Mouse (Mus musculus): ENCODE results near the gene Mrpl39. TPM values are rescaled to one million over a fixed set of nuclear protein-coding genes. Genes with fewer than 3 reads are reported as not detected.
A peak's percentile ranks its signal among the peaks of the same experiment; 100 is the strongest.

Gene Mrpl39
- polyA plus RNA-seq (2015; fragmentation: Nextera tagmentation; extraction: Ambion mirVana) = 34.4 and 35.4 TPM in 2 replicates

GRCm38 (mm10) chr16:84735166-84736105, at the start of gene Mrpl39:
Gene Mrpl39 (minus strand): TSS chr16:84735742.
- peak; percentile 99 for ATAC-seq (replicated peaks)
- under 1% methylated on average over 66 of the region's 66 CpGs for WGBS

GRCm38 (mm10) chr16:84784966-84785365, 49.4 kb upstream of the Mrpl39 start:
- H3K9ac ChIP-seq (replicated peaks) = no peak overlapping the region
- no peak overlapping the region for H3K4me2 ChIP-seq (replicated peaks)
- no peak for ATAC-seq (replicated peaks)
- 0 out of 2 replicates have a peak, but pooled peaks cover 7% of the 10 kb centered on the region for H3K4me1 ChIP-seq
- no peaks in the 10 kb centered on the region for H3K36me3 ChIP-seq
- WGBS = 17% methylated on average over 7 of the region's 7 CpGs
- H3K4me3 ChIP-seq = no peak overlapping the region
- H3K27me3 ChIP-seq = no peaks in the 10 kb centered on the region
- no peak overlapping the region for H3K27ac ChIP-seq (replicated peaks)
- H3K9me3 ChIP-seq = no peaks in the 10 kb centered on the region

More at GRCm38 (mm10) chr16:84735166-84736105, at the start of gene Mrpl39:
- Histone ChIP-seq H3K9ac (replicated peaks) (peak within 1 kb of the TSS; percentile 78), H3K27ac (replicated peaks) (peak within 1 kb of the TSS; percentile 64), H3K4me2 (replicated peaks) (peak within 1 kb of the TSS; percentile 61), H3K9me3 (no peaks in the 10 kb centered on the region), H3K4me3 (peak within 1 kb of the TSS; percentile 77), H3K36me3 (peaks cover 13% of the 10 kb centered on the region), H3K27me3 (no peaks in the 10 kb centered on the region), H3K4me1 (peaks cover 11% of the 10 kb centered on the region)

GRCm38 (mm10) chr16:84783279-84783678, 47.7 kb upstream of the Mrpl39 start:
- Histone ChIP-seq H3K9me3 (no peaks in the 10 kb centered on the region), H3K27me3 (no peaks in the 10 kb centered on the region), H3K4me1 (0 out of 2 replicates have a peak, but pooled peaks cover 7% of the 10 kb centered on the region), H3K4me3 (no peak overlapping the region), H3K4me2 (replicated peaks) (no peak overlapping the region), H3K9ac (replicated peaks) (no peak overlapping the region), H3K36me3 (no peaks in the 10 kb centered on the region), H3K27ac (replicated peaks) (no peak overlapping the region)
- ATAC-seq (replicated peaks) = no peak
- WGBS = 38% methylated on average over 2 of the region's 2 CpGs

GRCm38 (mm10) chr16:84779718-84780117, 44.2 kb upstream of the Mrpl39 start:
- H3K4me3 ChIP-seq = no peak overlapping the region
- WGBS = 84% methylated on average over 5 of the region's 5 CpGs
- no peaks in the 10 kb centered on the region for H3K27me3 ChIP-seq
- H3K4me1 ChIP-seq = peaks cover 16% of the 10 kb centered on the region
- H3K9ac ChIP-seq (replicated peaks) = no peak overlapping the region
- H3K27ac ChIP-seq (replicated peaks) = no peak overlapping the region
- no peaks in the 10 kb centered on the region for H3K9me3 ChIP-seq
- no peaks in the 10 kb centered on the region for H3K36me3 ChIP-seq
- no peak overlapping the region for H3K4me2 ChIP-seq (replicated peaks)
- no peak for ATAC-seq (replicated peaks)

GRCm38 (mm10) chr16:84778861-84779630, 43.5 kb upstream of the Mrpl39 start:
- no peak overlapping the region for H3K27ac ChIP-seq (replicated peaks)
- no peaks in the 10 kb centered on the region for H3K27me3 ChIP-seq
- H3K36me3 ChIP-seq = no peaks in the 10 kb centered on the region
- H3K4me1 ChIP-seq = peaks cover 20% of the 10 kb centered on the region
- no peak overlapping the region for H3K9ac ChIP-seq (replicated peaks)
- no peak overlapping the region for H3K4me3 ChIP-seq
- no peaks in the 10 kb centered on the region for H3K9me3 ChIP-seq
- ATAC-seq (replicated peaks) = no peak
- H3K4me2 ChIP-seq (replicated peaks) = no peak overlapping the region
- WGBS = 79% methylated on average over 6 of the region's 6 CpGs

GRCm38 (mm10) chr16:84778431-84778830, 42.9 kb upstream of the Mrpl39 start:
- H3K27me3 ChIP-seq = no peaks in the 10 kb centered on the region
- H3K4me1 ChIP-seq = peaks cover 25% of the 10 kb centered on the region
- no peaks in the 10 kb centered on the region for H3K36me3 ChIP-seq
- no peaks in the 10 kb centered on the region for H3K9me3 ChIP-seq
- ATAC-seq (replicated peaks) = no peak
- 89% methylated on average over 6 of the region's 6 CpGs for WGBS
- H3K4me3 ChIP-seq = no peak overlapping the region
- H3K9ac ChIP-seq (replicated peaks) = no peak overlapping the region
- H3K27ac ChIP-seq (replicated peaks) = no peak overlapping the region
- no peak overlapping the region for H3K4me2 ChIP-seq (replicated peaks)

- Histone ChIP-seq H3K4me3 (peak overlapping the region; percentile 71), H3K9ac (replicated peaks) (no peak overlapping the region), H3K4me2 (replicated peaks) (peak overlapping the region; percentile 99), H3K4me1 (peaks cover 23% of the 10 kb centered on the region), H3K27me3 (no peaks in the 10 kb centered on the region), H3K36me3 (no peaks in the 10 kb centered on the region), H3K9me3 (no peaks in the 10 kb centered on the region), H3K27ac (replicated peaks) (no peak overlapping the region)
- 41% methylated on average over 7 of the region's 7 CpGs for WGBS
- ATAC-seq (replicated peaks) = no peak
Measured at GRCm38 (mm10) chr16:84776089-84776784, 40.7 kb upstream of the Mrpl39 start.

- H3K36me3 ChIP-seq = no peaks in the 10 kb centered on the region
- WGBS = 16% methylated on average over 11 of the region's 11 CpGs
- H3K9ac ChIP-seq (replicated peaks) = peak overlapping the region; percentile 80
- peak overlapping the region; percentile 71 for H3K4me3 ChIP-seq
- H3K4me2 ChIP-seq (replicated peaks) = peak overlapping the region; percentile 99
- no peak overlapping the region for H3K27ac ChIP-seq (replicated peaks)
- H3K27me3 ChIP-seq = no peaks in the 10 kb centered on the region
- no peak for ATAC-seq (replicated peaks)
- no peaks in the 10 kb centered on the region for H3K9me3 ChIP-seq
- peaks cover 23% of the 10 kb centered on the region for H3K4me1 ChIP-seq
Measured at GRCm38 (mm10) chr16:84775356-84775755, 39.8 kb upstream of the Mrpl39 start.

GRCm38 (mm10) chr16:84774761-84775231, 39.3 kb upstream of the Mrpl39 start:
- Histone ChIP-seq H3K4me1 (peaks cover 23% of the 10 kb centered on the region), H3K27me3 (no peaks in the 10 kb centered on the region), H3K4me3 (peak overlapping the region; percentile 71), H3K36me3 (no peaks in the 10 kb centered on the region), H3K4me2 (replicated peaks) (peak overlapping the region; percentile 99), H3K9ac (replicated peaks) (peak overlapping the region; percentile 80), H3K9me3 (no peaks in the 10 kb centered on the region), H3K27ac (replicated peaks) (peak overlapping the region; percentile 91)
- under 1% methylated on average over 23 of the region's 23 CpGs for WGBS
- ATAC-seq (replicated peaks) = peak; percentile 41

GRCm38 (mm10) chr16:84774003-84774703, 38.6 kb upstream of the Mrpl39 start, which contains the start of gene Jam2:
Gene Jam2 (plus strand): TSS chr16:84774123.
- ATAC-seq (replicated peaks) = peak; percentile 93
- WGBS = under 1% methylated on average over 43 of the region's 43 CpGs
- H3K27ac ChIP-seq (replicated peaks) = peak within 1 kb of the TSS; percentile 91

More at GRCm38 (mm10) chr16:84774003-84774703, 38.6 kb upstream of the Mrpl39 start, which contains the start of gene Jam2:
- Histone ChIP-seq H3K9ac (replicated peaks) (peak within 1 kb of the TSS; percentile 80), H3K4me3 (peak within 1 kb of the TSS; percentile 71), H3K4me2 (replicated peaks) (peak within 1 kb of the TSS; percentile 99), H3K36me3 (no peaks in the 10 kb centered on the region), H3K4me1 (peaks cover 23% of the 10 kb centered on the region), H3K27me3 (no peaks in the 10 kb centered on the region), H3K9me3 (no peaks in the 10 kb centered on the region)
